Mouse (Mus musculus): ENCODE measurements around the gene Slc52a3. TPM values are rescaled to one million over a fixed set of nuclear protein-coding genes. Genes with fewer than 3 reads are reported as not detected.

Gene Slc52a3
- polyA plus RNA-seq, 1 experiment from 2014 or later: 1.5 TPM

- no peaks in the 10 kb centered on the region for H3K27me3 ChIP-seq (replicated peaks; ENCODE audit: control insufficient read depth, insufficient read depth, low read length)
- H3K9ac ChIP-seq (replicated peaks; ENCODE audit: low read depth, low read length): no peak overlapping the region
- H3K27ac ChIP-seq (ENCODE audit: low read length): no peak overlapping the region
- H3K4me1 ChIP-seq (replicated peaks; ENCODE audit: control insufficient read depth, insufficient read depth, low read length): no peaks in the 10 kb centered on the region
- H3K36me3 ChIP-seq (ENCODE audit: control insufficient read depth, insufficient read depth): no peaks in the 10 kb centered on the region
- no peak overlapping the region for H3K4me3 ChIP-seq (replicated peaks; ENCODE audit: low read length)
- H3K9me3 ChIP-seq (ENCODE audit: control insufficient read depth, low read length): no peaks in the 10 kb centered on the region
- H3K4me2 ChIP-seq (ENCODE audit: low read length): no peak overlapping the region
- ATAC-seq: no peak
These were observed 25.7 kb downstream of the Slc52a3 start for GRCm38 (mm10) chr2:152022022-152022421.

GRCm38 (mm10) chr2:152024883-152025422 lies 28.6 kb downstream of the Slc52a3 start:
- 58% methylated on average over 11 of the region's 11 CpGs for WGBS
- Histone ChIP-seq H3K4me3 (replicated peaks; ENCODE audit: low read length) (no peak overlapping the region), H3K9ac (replicated peaks; ENCODE audit: low read depth, low read length) (no peak overlapping the region), H3K36me3 (ENCODE audit: control insufficient read depth, insufficient read depth) (no peaks in the 10 kb centered on the region), H3K9me3 (ENCODE audit: control insufficient read depth, low read length) (no peaks in the 10 kb centered on the region), H3K27me3 (replicated peaks; ENCODE audit: control insufficient read depth, insufficient read depth, low read length) (0 out of 2 replicates have a peak, but pooled peaks cover 2% of the 10 kb centered on the region), H3K4me2 (ENCODE audit: low read length) (no peak overlapping the region), H3K27ac (ENCODE audit: low read length) (no peak overlapping the region), H3K4me1 (replicated peaks; ENCODE audit: control insufficient read depth, insufficient read depth, low read length) (peaks cover 6% of the 10 kb centered on the region)
- no peak for ATAC-seq

GRCm38 (mm10) chr2:152029252-152030082 lies 33.2 kb downstream of the Slc52a3 start:
- Histone ChIP-seq H3K4me1 (replicated peaks; ENCODE audit: control insufficient read depth, insufficient read depth, low read length) (peaks cover 8% of the 10 kb centered on the region), H3K9me3 (ENCODE audit: control insufficient read depth, low read length) (no peaks in the 10 kb centered on the region), H3K27ac (ENCODE audit: low read length) (peak overlapping the region; percentile 78), H3K27me3 (replicated peaks; ENCODE audit: control insufficient read depth, insufficient read depth, low read length) (0 out of 2 replicates have a peak, but pooled peaks cover 2% of the 10 kb centered on the region), H3K4me3 (replicated peaks; ENCODE audit: low read length) (peak overlapping the region; percentile 62), H3K36me3 (ENCODE audit: control insufficient read depth, insufficient read depth) (no peaks in the 10 kb centered on the region), H3K4me2 (ENCODE audit: low read length) (peak overlapping the region; percentile 86), H3K9ac (replicated peaks; ENCODE audit: low read depth, low read length) (peak overlapping the region; percentile 70)
- ATAC-seq: peak; percentile 94
- under 1% methylated on average over 54 of the region's 54 CpGs for WGBS

GRCm38 (mm10) chr2:152030986-152031385 lies 34.7 kb downstream of the Slc52a3 start:
- no peak overlapping the region for H3K9ac ChIP-seq (replicated peaks; ENCODE audit: low read depth, low read length)
- peaks cover 8% of the 10 kb centered on the region for H3K4me1 ChIP-seq (replicated peaks; ENCODE audit: control insufficient read depth, insufficient read depth, low read length)
- H3K4me2 ChIP-seq (ENCODE audit: low read length): no peak overlapping the region
- WGBS: 82% methylated on average over 5 of the region's 5 CpGs
- H3K27ac ChIP-seq (ENCODE audit: low read length): no peak overlapping the region
- no peaks in the 10 kb centered on the region for H3K36me3 ChIP-seq (ENCODE audit: control insufficient read depth, insufficient read depth)
- no peak overlapping the region for H3K4me3 ChIP-seq (replicated peaks; ENCODE audit: low read length)
- no peak for ATAC-seq
- 0 out of 2 replicates have a peak, but pooled peaks cover 2% of the 10 kb centered on the region for H3K27me3 ChIP-seq (replicated peaks; ENCODE audit: control insufficient read depth, insufficient read depth, low read length)
- H3K9me3 ChIP-seq (ENCODE audit: control insufficient read depth, low read length): peaks cover 6% of the 10 kb centered on the region; the same call in 1 of the 2 replicates

- peaks cover 6% of the 10 kb centered on the region; the same call in 1 of the 2 replicates for H3K9me3 ChIP-seq (ENCODE audit: control insufficient read depth, low read length)
- H3K4me3 ChIP-seq (replicated peaks; ENCODE audit: low read length): no peak overlapping the region
- H3K36me3 ChIP-seq (ENCODE audit: control insufficient read depth, insufficient read depth): no peaks in the 10 kb centered on the region
- no peak overlapping the region for H3K9ac ChIP-seq (replicated peaks; ENCODE audit: low read depth, low read length)
- no peaks in the 10 kb centered on the region for H3K27me3 ChIP-seq (replicated peaks; ENCODE audit: control insufficient read depth, insufficient read depth, low read length)
- H3K27ac ChIP-seq (ENCODE audit: low read length): no peak overlapping the region
- no peak for ATAC-seq
- H3K4me2 ChIP-seq (ENCODE audit: low read length): no peak overlapping the region
- H3K4me1 ChIP-seq (replicated peaks; ENCODE audit: control insufficient read depth, insufficient read depth, low read length): no peaks in the 10 kb centered on the region
These were observed 43.8 kb downstream of the Slc52a3 start for GRCm38 (mm10) chr2:152040101-152040500.

GRCm38 (mm10) chr2:152047116-152048002 lies 51.0 kb downstream of the Slc52a3 start:
- H3K9me3 ChIP-seq (ENCODE audit: control insufficient read depth, low read length): no peaks in the 10 kb centered on the region
- H3K4me1 ChIP-seq (replicated peaks; ENCODE audit: control insufficient read depth, insufficient read depth, low read length): peaks cover 49% of the 10 kb centered on the region
- no peak overlapping the region for H3K9ac ChIP-seq (replicated peaks; ENCODE audit: low read depth, low read length)
- WGBS: 5% methylated on average over 25 of the region's 25 CpGs
- no peak for ATAC-seq
- H3K4me3 ChIP-seq (replicated peaks; ENCODE audit: low read length): peak overlapping the region; percentile 53; the same call in 1 of the 2 replicates
- no peaks in the 10 kb centered on the region for H3K36me3 ChIP-seq (ENCODE audit: control insufficient read depth, insufficient read depth)
- peak overlapping the region; percentile 96 for H3K27ac ChIP-seq (ENCODE audit: low read length)
- peak overlapping the region; percentile 94 for H3K4me2 ChIP-seq (ENCODE audit: low read length)
- no peaks in the 10 kb centered on the region for H3K27me3 ChIP-seq (replicated peaks; ENCODE audit: control insufficient read depth, insufficient read depth, low read length)

GRCm38 (mm10) chr2:152048003-152048980 lies 52.0 kb downstream of the Slc52a3 start:
- peak; percentile 65 for ATAC-seq
- peak overlapping the region; percentile 75 for H3K9ac ChIP-seq (replicated peaks; ENCODE audit: low read depth, low read length)
- H3K27ac ChIP-seq (ENCODE audit: low read length): peak overlapping the region; percentile 96
- under 1% methylated on average over 60 of the region's 82 CpGs for WGBS
- no peaks in the 10 kb centered on the region for H3K27me3 ChIP-seq (replicated peaks; ENCODE audit: control insufficient read depth, insufficient read depth, low read length)
- H3K9me3 ChIP-seq (ENCODE audit: control insufficient read depth, low read length): no peaks in the 10 kb centered on the region
- H3K4me1 ChIP-seq (replicated peaks; ENCODE audit: control insufficient read depth, insufficient read depth, low read length): peaks cover 51% of the 10 kb centered on the region
- H3K4me2 ChIP-seq (ENCODE audit: low read length): peak overlapping the region; percentile 94
- peak overlapping the region; percentile 53 for H3K4me3 ChIP-seq (replicated peaks; ENCODE audit: low read length)
- H3K36me3 ChIP-seq (ENCODE audit: control insufficient read depth, insufficient read depth): no peaks in the 10 kb centered on the region

- H3K27me3 ChIP-seq (replicated peaks; ENCODE audit: control insufficient read depth, insufficient read depth, low read length): no peaks in the 10 kb centered on the region
- under 1% methylated on average over 24 of the region's 24 CpGs for whole genome bisulfite sequencing
- H3K4me1 ChIP-seq (replicated peaks; ENCODE audit: control insufficient read depth, insufficient read depth, low read length): peaks cover 51% of the 10 kb centered on the region
- no peaks in the 10 kb centered on the region for H3K9me3 ChIP-seq (ENCODE audit: control insufficient read depth, low read length)
- no peaks in the 10 kb centered on the region for H3K36me3 ChIP-seq (ENCODE audit: control insufficient read depth, insufficient read depth)
- H3K9ac ChIP-seq (replicated peaks; ENCODE audit: low read depth, low read length): peak overlapping the region; percentile 75
- H3K4me3 ChIP-seq (replicated peaks; ENCODE audit: low read length): peak overlapping the region; percentile 53
- H3K4me2 ChIP-seq (ENCODE audit: low read length): peak overlapping the region; percentile 94
- ATAC-seq: peak; percentile 23
- H3K27ac ChIP-seq (ENCODE audit: low read length): peak overlapping the region; percentile 96
These were observed 52.7 kb downstream of the Slc52a3 start for GRCm38 (mm10) chr2:152048981-152049441.
